21 mouse cellular contexts compared by ENCODE assay signal in the genomic region with DNA sequence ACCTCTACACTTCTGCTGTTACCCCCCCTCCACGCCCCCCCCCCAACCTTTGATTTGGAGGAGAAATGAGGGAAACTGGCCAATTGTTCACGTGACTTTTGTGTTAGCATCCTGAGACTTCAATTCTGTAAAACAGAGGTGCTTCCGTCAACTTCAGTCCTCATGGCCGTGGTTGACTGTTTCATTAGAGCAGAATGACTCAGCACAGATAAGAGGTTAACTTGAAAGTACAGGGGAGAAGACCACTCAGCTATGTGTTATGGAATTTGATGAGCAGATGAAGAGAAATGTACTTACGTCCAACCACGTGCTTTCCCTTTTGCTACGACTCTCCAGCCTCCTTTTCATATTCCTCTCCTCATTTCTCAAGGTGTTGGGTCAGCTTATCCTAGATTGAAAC.
DNase-seq lines count a peak whose midpoint lies in the region; TF ChIP-seq lines count a peak whose summit lies in the region.
"Had no signal": no experiment of that assay in that cellular context is flagged by ENCODE, and none has a peak within 500 bp of the region (broad histone marks: within the 10 kb centered on the region; RNA-seq: fewer than 3 reads in every experiment).

No protein-coding gene starts in this region.

- no peak for TF ChIP-seq CTCF in MEL (IDR thresholded peaks at IDR 0.05 in 2 of 3, conservative IDR thresholded peaks at IDR 0.05 in 1 of 3; ENCODE audit: control insufficient read depth in 1 of 3, insufficient read depth in 1 of 3, low read depth in 2 of 3, low read length in 3 of 3, poor library complexity in 1 of 3, severe bottlenecking in 1 of 3)

- H3K36me3 ChIP-seq in MEL (ENCODE audit: control insufficient read depth in 1 of 2, insufficient read depth in 2 of 2, low read length in 2 of 2): no peaks in the 10 kb centered on the region
- H3K36me3 ChIP-seq: forebrain, embryonic 10.5 days; G1E; hindbrain, embryonic 12.5 days had no signal

- H3K9ac ChIP-seq in MEL (ENCODE audit: control insufficient read depth, low read depth, low read length, poor library complexity, severe bottlenecking): no peak overlapping the region
- H3K9ac ChIP-seq: forebrain, embryonic 13.5 days; hindbrain, embryonic 12.5 days had no signal

- H3K9me3 ChIP-seq in MEL (replicated peaks; ENCODE audit: insufficient read depth, low read length): no peaks in the 10 kb centered on the region
- H3K9me3 ChIP-seq: forebrain, embryonic 10.5 days; forebrain, embryonic 13.5 days; hindbrain, embryonic 12.5 days had no signal

- H3K4me3 ChIP-seq in MEL (ENCODE audit: control insufficient read depth in 1 of 2, insufficient read depth in 1 of 2, low read depth in 2 of 2, low read length in 2 of 2): no peak overlapping the region
- H3K4me3 ChIP-seq: forebrain, embryonic 10.5 days; forebrain, embryonic 13.5 days; gastrocnemius, adult 2 months; hindbrain, embryonic 12.5 days had no signal

- peak; percentile 14 for DNase-seq in adrenal gland, adult 8-10 months
- DNase-seq in adrenal gland, postnatal 25 days: no peak
- peak; percentile 60 for DNase-seq in MEL (ENCODE audit: low read depth, low spot score)
- DNase-seq in adrenal gland, postnatal 14 days: peak; percentile 12
- no peak for DNase-seq in layer of hippocampus, adult 18-20 months (ENCODE audit: low spot score in 2 of 2)
- DNase-seq in frontal cortex, adult 2 months (ENCODE audit: extremely low spot score in 1 of 2, low spot score in 1 of 2): no peak
- DNase-seq: B cell, adult 2 months; cerebellum, adult 18-20 months; cerebellum, adult 9-10 months; cerebellum, postnatal 14 days; gastrocnemius, adult 2 months; gastrocnemius, postnatal 14 days; heart, adult 11 months; kidney, adult 18-20 months; kidney, adult 9 months had no signal

- H3K27me3 ChIP-seq in MEL (ENCODE audit: control insufficient read depth in 1 of 2, insufficient read depth in 2 of 2, low read length in 2 of 2): no peaks in the 10 kb centered on the region
- H3K27me3 ChIP-seq: CH12.LX; forebrain, embryonic 13.5 days; hindbrain, embryonic 12.5 days; Patski had no signal

- H3K79me2 ChIP-seq in MEL (ENCODE audit: control insufficient read depth, insufficient read depth, low read length, poor library complexity): no peaks in the 10 kb centered on the region

- TF ChIP-seq POLR2A in MEL (IDR thresholded peaks at IDR 0.05; ENCODE audit: control insufficient read depth in 1 of 2, insufficient read depth in 1 of 2, low read depth in 1 of 2, low read length in 2 of 2, poor library complexity in 1 of 2): no peak

- TF ChIP-seq RAD21 in MEL (IDR thresholded peaks at IDR 0.05; ENCODE audit: low read depth, low read length): no peak

- H3K27ac ChIP-seq in MEL (ENCODE audit: control insufficient read depth, low read depth, low read length): peak overlapping the region; percentile 10; the same call in 1 of the 2 replicates
- H3K27ac ChIP-seq: forebrain, embryonic 10.5 days; forebrain, embryonic 13.5 days; gastrocnemius, adult 2 months; hindbrain, embryonic 12.5 days had no signal

- H3K4me1 ChIP-seq in MEL (ENCODE audit: control insufficient read depth in 1 of 2, insufficient read depth in 2 of 2, low read length in 2 of 2): peaks cover 3 to 9% of the 10 kb centered on the region in 2 experiments; a peak in 2 of 4 replicates
- H3K4me1 ChIP-seq: forebrain, embryonic 13.5 days; hindbrain, embryonic 12.5 days had no signal

- TF ChIP-seq EP300 in MEL (IDR thresholded peaks at IDR 0.05; ENCODE audit: low read depth in 1 of 2, low read length in 2 of 2): peak; percentile 41 to 51; a peak in 2 of 4 replicates

TF ChIP-seq in MEL, 35 proteins besides CTCF, POLR2A, EP300 and RAD21:
- TF ChIP-seq NELFE (IDR thresholded peaks at IDR 0.05; ENCODE audit: low read depth, low read length): no peak
- no peak for TF ChIP-seq MAZ (IDR thresholded peaks at IDR 0.05; ENCODE audit: low read depth, low read length)
- no peak for TF ChIP-seq TCF12 (IDR thresholded peaks at IDR 0.05; ENCODE audit: low read depth, low read length)
- no peak for TF ChIP-seq E2F4 (IDR thresholded peaks at IDR 0.05; ENCODE audit: borderline replicate concordance, low read depth, low read length)
- TF ChIP-seq ZNF384 (IDR thresholded peaks at IDR 0.05; ENCODE audit: low read depth, low read length): no peak
- TF ChIP-seq GATA1 (IDR thresholded peaks at IDR 0.05; ENCODE audit: low read depth, low read length): peak; percentile 48
- TF ChIP-seq USF2 (IDR thresholded peaks at IDR 0.05; ENCODE audit: borderline replicate concordance in 1 of 2, insufficient read depth in 1 of 2, low read depth in 1 of 2, low read length in 2 of 2): no peak
- TF ChIP-seq ELF1 (IDR thresholded peaks at IDR 0.05; ENCODE audit: low read depth, low read length): no peak
- no peak for TF ChIP-seq ZKSCAN1 (IDR thresholded peaks at IDR 0.05; ENCODE audit: low read depth, low read length)
- peak; percentile 56; the same call in 1 of the 2 replicates for TF ChIP-seq ETS1 (IDR thresholded peaks at IDR 0.05; ENCODE audit: low read depth, low read length)
- TF ChIP-seq TBP (IDR thresholded peaks at IDR 0.05; ENCODE audit: low read depth, low read length): no peak

Comparison
In these comparisons a context has a peak if more than half of its experiments do, and no peak if none do; other contexts are left out.
1. DNase-seq: peak in adrenal gland, adult 8-10 months (single experiment), MEL (single experiment) and adrenal gland, postnatal 14 days (single experiment); none in adrenal gland, postnatal 25 days (single experiment), layer of hippocampus, adult 18-20 months (0 of 2) and frontal cortex, adult 2 months (0 of 2).